Mouse (Mus musculus) cerebellum, adult 2 months (tissue): ENCODE measurements at regions not wholly inside any gene's neighbourhood (a gene's known extent, or its start where the extent isn't known, plus 50 kb on each side); places are given as distances from the start of the nearest gene placed in this dataset.

Source experiments
- CTCF ChIP-seq: fragments of 200-500 bp; IDR thresholded peaks from 2 replicates; pipeline ENCODE4 v1.5.1; 2011; ENCODE audit warnings: low read depth, mild to moderate bottlenecking, control low read depth, low read length, moderate library complexity, borderline replicate concordance; ENCODE audit not compliant: insufficient read depth
- POLR2A ChIP-seq: fragments of 200-500 bp; IDR thresholded peaks from 2 replicates; pipeline ENCODE4 v1.6.1; 2011; ENCODE audit warnings: low read length, control low read depth, borderline replicate concordance; ENCODE audit not compliant: insufficient read depth

DNA sequence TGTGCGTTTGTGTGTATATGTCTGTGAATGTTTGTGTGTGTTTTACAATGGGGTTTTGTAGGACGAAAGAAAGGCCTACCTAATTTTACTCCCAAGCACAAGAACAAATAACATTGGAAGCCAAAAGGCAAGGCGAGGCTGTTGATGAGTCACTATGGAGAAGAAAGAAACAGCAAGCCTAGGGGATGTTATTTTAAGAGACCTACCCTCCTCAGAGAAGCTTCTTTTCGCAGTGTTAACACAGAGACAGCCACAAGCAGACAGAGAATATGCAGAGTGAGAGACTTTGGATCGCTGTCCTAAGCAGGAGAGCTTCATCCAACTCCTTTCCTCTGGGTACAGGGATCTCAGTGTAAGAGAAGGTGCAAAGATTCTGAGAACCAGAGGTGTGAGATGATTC is 57.3 kb upstream of the Frmd4a start:
- TF ChIP-seq POLR2A (no peak), CTCF (no peak)
